Mouse (Mus musculus): ENCODE measurements around the gene 3830406C13Rik.

Gene 3830406C13Rik

DNA sequence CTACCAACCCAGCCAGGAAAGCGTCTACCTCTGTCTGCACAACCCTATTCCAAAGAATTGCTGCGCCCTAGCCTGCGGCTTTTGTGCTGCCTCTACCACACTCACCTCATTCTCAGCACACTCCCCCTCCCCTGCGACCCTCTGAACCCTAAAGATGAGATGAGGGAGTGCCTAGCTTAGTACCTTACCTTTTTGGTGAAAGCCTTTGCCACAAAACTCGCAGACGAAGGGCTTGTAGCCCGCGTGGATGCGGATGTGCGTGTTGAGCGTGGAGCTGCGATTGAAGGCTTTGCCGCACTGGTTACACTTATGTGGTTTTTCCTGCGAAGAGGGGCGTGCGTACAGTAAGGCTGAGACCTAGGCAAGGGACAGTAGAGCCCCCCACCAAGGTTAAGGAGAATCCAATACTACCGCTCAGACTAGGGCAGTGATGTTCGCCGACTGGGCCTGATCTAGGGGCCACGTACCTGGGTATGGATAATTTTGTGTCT, 59.5 kb downstream of the 3830406C13Rik start:
- no peak for DNase-seq

GRCm38 (mm10) chr14:12344061-12344745, 60.2 kb downstream of the 3830406C13Rik start:
- no peak for DNase-seq

DNA sequence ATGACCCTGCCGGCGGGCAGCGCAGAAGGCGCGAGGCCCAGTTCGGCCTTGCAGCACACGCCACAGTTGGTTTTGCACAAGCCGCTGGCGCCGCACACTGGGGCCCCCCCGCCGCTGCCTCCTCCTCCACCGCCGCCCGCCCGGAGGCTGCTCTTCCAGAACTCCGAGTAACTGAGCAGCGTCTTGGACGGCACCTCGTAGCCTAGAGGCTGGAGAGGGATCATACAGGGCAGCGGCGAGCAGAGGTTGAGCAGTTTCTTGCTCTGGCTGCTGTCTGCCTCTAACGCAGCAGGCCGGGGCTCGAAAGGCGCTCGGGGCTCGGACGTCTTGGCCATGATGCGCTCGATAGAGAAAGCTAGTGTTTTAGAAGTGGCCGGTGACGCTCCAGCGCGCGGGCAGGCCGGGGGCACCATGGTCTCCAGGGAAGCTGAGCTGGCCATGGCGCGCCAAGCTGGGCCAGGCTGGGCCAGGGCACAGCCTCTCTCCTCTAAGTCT, 60.8 kb downstream of the 3830406C13Rik start:
- no peak for DNase-seq

DNA sequence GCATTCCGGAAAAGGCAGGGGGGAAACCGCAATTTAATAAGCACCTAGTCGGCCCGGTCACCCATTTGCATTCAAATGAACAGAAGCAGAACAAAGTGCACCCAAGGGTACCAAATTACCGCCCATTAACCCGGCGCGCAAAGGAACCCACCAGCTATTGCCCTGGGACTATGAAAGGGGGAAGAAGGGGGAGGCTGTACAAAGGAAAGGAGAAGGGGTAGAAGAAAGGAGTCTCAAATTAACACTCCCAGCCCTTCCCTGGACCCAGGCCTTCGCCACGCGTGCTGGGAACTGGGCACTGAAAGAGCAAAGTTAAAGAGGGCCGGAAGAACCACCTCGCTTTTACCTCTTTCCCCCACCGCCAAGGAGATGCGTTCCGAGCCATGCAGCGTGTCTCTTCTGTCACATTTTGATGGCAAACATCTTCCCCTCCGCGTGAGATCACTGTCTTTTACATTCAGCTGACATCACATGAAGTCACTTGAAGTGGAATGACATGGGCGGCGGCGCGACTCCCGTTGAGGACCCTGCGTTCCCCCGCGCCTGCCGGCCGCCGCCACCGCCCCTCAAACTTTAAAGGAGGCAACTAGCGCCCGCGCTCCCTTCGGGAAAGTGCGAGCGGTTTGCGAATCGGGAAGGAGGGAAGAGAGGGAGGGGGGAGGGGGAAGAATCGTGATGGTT, 61.4 kb downstream of the 3830406C13Rik start:
- DNase-seq: no peak

- DNase-seq: no peak
Measured at GRCm38 (mm10) chr14:12346011-12346864, 62.3 kb downstream of the 3830406C13Rik start.

DNA sequence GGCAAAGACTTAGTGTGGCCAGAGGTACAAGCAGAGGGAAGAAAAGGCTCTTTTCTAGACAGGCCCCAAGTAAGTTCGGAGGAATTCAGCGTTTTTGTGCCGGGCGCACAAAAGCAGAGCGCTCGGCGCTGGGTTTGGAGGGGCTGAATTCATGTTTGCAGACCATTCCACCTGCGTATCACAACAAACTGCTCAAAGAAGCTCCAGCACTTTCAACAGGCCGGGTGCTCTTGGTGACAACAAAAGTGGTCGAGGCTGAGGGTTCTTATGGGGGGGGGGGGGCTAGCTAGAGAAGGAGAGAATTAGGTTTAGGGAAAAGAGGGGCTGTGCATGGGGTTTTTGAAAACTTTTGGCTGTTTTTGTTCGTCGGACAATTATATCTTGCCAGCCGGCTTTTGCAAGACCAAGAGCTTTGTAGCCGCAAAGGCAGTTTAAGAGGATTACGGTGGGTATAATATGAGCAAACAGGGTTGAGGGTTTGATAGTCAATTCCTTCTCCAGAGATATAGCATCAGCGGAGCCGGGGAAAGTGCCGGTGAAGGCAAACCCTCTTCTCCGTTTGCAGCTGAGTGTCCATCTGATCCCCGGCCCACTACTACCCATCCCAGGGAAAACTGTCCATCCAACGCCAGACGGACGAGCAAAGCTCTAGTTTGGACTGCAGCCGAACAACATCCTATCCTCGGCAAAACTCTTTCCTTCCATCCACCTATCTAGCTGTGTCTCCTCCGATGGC, 63.1 kb downstream of the 3830406C13Rik start:
- DNase-seq: no peak

DNA sequence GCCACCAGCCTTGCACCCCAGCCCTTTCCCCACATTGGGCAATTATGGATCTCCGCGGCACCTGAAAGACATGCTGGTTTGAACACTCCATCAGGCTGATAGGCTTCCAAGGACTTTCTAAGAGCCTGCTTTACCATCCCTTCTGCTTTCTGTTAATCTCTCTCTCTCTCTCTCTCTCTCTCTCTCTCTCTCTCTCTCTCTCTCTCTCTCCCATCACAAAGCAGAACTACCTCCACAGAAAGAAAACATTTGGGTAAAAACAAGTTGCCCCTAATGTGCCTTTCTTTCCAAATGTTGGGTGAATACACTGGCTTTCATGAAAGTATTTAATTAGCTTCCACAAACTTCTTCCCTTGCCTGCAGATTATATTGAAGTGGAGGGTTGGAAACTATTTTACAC, 64.1 kb downstream of the 3830406C13Rik start, which contains the start of gene Fezf2:
Fezf2 (minus strand) TSS at position 101 of the 400 bp plus-strand sequence.
- no peak for DNase-seq

- no peak for DNase-seq
Measured at GRCm38 (mm10) chr14:12349334-12350090, 65.5 kb downstream of the 3830406C13Rik start.

GRCm38 (mm10) chr14:12350271-12350916, 66.4 kb downstream of the 3830406C13Rik start:
- DNase-seq: no peak
